Mouse (Mus musculus) v-Abl transformed pro-B cells (cell line): Measurements from ENCODE around the gene Ssbp3.

Source experiments
- in situ Hi-C, 2 experiments: fragments of 400-800 bp; cut with MboI; formaldehyde crosslinking; loops; one replicate each; pipeline ENCODE4 v1.15.1; 2025; ENCODE audit not compliant: unreplicated experiment in 2 of 2

The Ssbp3 gene

DNA sequence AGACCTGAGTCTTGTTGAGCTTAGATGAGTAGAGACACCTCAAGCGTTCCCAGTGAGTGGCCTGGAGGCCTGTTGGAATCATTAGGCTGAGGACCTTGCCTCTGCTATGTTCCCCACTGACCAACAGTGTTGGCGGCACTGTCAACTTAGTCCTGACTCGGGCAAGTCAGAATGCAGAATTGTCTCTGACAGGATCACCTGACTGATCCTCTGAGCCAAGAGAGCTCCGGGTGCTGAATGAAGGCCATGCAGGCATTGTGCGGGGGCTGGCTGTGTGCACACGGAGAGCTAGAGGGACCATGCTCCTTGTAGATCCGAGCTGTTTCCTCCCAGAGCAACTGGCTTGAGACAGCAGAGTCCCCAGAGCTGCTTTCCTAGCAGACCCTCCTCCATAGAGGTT is 18.5 kb downstream of the Ssbp3 start:
- in situ Hi-C loops, result no loop called here

DNA sequence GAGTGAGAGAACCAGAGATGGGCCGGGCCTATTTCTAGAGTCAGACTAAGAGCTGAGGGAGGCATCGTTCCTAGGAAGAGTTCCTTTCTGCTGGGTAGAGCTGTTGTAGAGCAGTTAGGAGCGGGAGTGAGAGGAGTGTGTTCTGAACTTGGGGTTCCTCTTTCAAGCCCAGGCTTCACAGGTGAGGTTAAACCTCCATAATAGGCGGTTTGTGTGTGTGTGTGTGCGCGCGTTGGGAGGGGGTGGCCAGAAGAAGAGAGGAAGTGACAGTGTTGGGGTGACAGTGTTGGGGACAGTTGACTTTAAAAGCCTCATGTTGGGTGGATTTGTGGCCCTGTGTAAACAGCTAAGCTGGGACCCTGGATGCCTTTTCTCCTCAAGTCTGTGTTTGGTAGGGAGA is 22.1 kb downstream of the Ssbp3 start:
- in situ Hi-C loops, result no loop called here

DNA sequence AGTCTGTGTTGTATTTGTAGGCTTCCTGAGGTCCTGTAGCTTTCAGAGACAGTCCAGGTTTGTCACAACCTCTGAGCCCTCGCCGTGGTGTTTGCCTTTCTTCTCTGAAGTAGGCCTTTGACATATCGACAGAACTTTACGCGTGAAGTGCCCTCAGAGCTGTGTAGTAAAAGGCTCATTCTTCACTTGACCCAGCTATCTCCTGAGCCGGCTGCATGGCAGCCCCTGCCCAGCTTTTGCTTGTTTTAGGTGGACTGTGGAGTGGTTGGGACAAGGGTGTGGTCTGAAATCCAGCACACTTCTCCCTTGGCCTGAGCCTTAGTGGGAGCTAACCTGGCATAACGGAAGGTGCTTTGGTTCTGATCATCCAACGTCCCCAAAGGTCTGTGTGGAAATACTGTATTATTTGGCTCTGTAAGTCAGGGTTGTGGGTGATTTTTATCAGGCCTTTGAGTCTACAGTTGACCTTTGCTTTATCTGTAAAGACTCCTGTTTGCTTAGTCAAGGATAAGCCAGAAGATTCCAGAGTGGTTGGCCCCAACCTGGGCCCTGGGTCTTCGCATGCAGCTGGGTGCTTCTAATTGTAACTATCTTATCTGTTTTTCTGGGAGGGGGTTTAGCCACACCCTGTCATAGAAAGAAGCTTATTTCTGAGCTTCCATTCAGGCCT is 23.4 kb downstream of the Ssbp3 start:
- in situ Hi-C loops, result no loop called here

DNA sequence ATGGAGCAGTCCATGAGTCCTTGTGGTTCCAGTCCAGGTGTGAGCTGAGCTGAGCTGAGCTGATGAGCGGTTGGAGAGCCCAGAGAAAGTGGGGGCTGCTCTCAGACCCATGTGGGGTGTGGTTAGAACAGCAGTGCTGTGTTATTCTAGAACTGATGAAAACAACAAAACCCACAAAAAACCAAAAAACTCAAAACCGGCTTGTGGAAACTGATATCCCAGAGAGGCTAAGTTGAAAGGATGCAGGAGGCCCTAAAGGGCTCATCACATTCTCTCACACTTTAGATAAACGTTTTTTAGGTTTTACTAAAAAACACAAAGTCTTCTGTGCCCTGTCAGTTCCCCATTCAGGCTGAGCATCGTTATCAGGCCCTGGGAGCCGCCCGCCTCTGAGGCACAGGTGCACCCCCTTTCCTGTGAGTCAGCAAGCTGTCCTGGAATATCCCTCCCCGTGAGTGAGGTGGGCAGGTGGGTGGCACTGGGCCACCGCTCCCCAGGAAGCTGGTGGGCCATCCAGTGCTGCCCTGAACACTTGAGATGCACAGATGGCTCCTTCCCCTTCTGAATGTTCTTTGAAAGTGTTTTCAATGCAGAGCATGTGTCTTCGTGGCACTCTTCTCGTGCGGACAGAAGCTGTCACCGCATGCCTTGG is 24.6 kb downstream of the Ssbp3 start:
- in situ Hi-C loops, result no loop called here

DNA sequence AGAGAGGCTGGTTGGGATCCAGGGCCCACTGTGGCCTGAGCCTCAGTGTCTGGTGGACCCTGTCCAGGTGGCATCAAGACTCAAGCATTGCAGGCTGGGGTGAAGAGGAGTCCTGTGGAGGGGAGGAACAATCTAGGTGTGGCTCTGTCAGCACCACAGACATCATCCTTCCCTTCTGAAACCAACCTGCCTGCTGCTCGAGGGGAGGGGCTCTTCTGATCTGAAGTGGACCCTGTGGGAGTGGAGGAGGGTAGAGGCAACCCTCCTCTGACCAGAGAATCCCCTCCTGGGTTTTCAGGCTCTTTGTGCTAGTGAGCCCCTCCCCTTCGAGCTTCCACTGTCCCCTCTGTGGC is 25.1 kb downstream of the Ssbp3 start:
- in situ Hi-C loops, result no loop called here

DNA sequence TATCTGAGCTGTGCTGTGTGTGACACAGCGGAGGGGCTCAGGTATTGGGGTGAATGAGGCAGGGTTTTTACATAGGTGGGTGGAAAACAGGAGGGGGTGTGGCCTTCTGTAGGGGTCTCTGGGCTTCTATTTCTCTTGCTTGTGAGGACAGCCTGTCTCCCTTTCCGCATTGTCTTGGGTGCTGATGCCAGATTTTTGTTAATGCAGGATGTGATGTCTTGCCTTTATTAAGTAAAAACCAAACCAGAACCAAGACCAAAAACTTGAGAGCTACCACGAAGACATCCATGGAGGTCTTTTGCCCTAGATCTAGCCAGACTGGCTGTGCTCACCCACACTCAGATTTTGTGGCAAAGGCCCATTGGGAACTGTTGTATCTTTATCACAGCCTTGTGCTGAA is 25.5 kb downstream of the Ssbp3 start:
- in situ Hi-C loops, result no loop called here

DNA sequence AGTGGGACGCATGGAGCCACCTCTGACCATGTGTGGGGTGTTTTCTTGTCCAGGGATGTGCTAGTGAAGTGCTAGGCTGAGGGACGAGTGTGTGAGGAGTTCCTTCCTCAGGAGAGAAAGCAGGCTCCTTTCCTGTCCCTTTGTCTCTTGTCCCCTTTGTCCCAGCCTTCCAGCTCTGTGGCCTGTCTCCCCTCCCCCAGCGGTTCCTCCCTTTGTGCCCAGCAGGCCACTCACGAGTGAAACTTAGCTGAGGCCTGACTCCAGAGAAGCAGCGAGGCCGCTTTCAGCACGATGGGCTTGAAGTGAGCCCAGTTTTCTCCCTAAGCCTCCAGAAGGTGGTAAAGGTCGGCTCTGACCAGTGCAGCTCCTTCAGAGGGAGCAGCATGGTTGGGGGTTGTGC is 26.2 kb downstream of the Ssbp3 start:
- in situ Hi-C loops, result no loop called here

DNA sequence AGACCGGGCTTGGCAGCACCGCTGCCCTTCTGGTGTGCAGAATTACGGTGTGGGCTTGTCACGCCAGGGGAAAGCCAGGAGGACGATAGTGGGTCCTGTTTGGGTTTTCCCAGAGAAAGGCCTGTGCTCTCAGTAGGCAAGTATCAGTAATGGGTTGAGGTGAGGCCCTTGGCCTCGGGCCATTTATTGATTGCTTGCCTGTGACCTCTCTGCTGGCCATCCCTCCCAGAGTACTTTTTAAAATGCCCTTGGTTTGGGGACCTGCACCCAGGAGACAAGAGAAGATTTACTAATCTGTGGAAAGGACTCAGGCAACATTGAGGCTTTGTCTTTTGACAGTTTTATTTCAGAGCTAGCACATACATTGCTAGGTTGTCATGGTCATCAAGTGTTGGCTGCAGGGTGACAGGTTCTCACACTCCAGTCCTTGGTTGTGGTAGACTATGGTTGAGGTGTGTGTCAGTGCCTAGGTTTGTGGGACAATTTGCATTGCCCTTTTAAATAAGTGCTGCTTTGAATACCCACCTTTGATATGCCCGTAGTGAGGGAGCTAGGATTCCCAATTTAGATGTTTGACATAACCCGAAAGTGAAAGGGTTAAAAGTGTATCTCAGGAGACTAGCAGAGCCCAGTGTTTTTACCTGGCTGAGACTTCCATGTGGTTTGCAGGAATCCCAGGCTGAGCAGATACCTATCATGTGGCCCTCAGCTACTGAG is 28.2 kb downstream of the Ssbp3 start:
- in situ Hi-C loops, result no loop called here

DNA sequence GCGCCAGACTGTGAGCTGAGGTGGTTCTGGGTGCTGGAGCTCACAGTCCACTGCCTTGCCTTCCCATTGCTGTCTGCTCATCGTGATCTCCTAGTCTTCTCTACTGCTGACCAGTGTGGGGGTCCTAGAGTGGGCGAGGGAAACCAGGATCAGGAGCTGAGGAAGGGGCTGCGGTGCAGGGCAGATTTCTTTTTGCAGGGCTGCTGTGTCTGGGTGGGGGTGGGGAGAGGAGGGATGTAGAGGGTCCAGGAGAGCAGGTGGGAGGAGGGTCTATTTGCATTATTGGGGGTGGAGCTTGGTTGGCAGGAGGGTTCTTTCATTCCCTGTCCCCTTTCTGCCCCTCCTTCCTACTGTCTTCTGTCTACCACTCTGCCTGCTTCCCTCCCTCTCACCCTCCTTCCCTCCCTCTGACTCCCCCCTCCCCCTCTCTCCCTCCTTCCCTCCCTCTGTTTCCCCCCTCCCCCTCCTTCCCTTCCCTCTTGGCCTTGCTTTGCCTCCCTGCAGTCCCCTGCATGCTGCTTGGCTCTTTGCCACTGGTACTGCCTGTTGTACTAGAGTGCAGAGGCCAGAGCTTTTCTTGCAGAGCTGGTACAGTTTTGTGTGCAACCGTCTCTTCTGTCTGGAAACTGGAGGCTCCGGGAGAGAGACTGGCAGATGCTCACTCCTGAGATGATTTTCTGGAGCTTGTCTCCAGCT is 28.9 kb downstream of the Ssbp3 start:
- in situ Hi-C loops, result no loop called here

DNA sequence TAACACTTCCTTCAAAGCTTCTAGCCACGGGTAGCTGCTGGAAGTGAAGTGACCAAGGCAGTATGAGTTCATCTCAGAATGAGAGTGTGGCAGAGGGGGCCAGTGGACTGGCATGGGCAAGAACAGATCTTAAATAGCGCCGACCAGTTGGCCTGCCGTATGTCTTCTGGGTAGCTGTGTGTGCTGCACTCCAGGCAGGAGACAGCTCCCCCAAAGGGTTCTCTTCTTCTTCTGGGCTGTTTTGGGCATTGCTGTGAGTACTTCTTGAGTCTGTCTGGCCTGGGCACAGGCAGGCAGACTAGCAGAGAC is 29.4 kb downstream of the Ssbp3 start:
- in situ Hi-C loops, result no loop called here

DNA sequence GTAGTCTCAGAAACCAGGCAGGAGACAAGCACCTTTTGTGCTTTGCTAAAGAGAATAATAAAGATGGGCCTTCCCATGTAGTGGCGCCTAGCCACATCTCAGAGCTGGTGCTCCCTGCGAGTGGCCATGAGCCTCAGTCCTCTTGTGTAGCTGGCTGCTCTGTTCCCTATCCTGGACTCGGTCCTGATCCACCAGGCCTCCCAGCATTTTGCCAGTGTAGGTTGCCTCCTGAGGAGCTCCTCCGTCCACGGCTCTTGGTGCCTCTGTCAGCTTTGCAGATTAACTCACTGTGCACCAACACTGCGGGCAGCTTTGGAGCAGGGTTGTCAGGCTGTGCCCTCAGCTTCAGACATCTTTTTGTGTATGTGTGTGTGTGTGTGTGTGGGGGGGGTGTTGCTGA is 30.4 kb downstream of the Ssbp3 start:
- in situ Hi-C loops, result no loop called here

DNA sequence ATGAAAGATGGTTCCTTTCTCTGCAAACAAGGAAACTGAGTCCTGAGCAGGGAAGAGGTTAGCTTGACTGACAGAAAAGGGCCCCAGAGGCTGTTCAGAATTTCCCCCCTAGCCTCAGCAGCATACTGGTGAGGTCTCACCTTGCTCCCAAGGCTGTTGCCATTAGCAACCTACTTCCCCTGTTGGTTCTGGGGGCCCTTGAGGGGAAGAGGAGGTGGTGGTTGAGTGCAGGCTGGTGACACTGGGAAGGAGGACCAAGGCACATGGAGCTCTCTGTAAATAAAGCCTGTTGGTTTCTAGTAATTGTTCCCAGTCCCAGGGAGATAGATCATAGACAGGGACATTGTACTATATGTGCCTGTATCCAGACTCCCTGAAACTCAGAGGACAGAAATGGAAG is 31.0 kb downstream of the Ssbp3 start:
- in situ Hi-C loops, result no loop called here

DNA sequence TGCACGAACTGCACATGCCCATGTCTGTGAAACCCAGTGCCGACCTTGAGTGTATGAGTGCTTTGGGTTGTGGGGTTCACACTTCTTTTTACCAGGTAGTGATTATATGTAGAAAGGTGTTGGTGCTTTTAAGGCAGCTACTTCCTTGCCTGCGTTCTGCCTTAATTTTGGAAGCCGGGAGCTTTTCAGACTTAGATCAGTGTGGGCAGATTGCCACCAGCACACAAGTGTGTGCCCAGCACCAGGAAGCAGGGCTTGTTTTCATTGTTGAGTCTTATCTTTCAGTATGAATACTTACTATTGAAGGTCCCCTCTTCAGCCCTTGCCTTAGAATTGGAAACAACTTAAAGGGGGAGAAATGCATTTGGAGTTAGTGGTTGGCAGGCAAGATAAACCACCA is 32.0 kb downstream of the Ssbp3 start:
- in situ Hi-C loops, result no loop called here

DNA sequence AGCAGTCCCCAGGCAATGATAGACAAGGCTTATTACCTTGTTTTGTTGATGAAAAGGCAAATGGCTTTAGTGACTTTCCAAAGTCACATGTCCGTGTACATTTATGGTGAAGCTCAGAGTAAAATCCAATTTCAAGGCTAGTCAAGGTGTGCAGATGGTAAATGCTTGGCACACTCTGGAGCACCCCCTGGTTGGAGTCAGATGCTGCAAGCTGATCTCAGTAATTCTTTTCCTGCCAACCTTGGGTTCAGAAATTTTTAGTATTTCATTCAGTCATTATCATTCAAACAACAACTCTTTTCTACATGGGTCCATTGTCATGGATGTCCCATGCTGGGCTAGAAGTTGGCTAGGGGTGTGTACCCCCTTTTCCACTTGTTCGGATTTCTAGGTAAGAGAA is 33.1 kb downstream of the Ssbp3 start:
- in situ Hi-C loops, result no loop called here

DNA sequence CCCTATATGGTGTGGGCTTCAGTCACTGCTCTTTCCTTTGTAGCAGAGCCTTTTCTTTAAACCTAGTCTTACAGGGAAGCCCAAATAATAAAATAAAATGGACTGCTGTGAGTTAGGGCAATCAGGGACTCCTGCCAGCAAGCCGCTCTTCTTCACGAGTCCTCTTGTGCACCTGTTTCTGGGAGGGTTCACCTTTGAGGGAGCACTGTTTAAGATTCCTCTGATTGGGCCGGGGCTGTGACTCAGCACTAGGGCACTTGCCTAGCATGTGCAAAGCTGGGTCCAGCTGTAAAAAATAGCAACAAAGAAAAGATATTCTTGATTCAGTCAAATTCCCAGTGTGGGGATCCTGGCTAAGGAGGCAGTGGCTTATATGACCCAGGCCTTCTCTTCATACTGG is 34.4 kb downstream of the Ssbp3 start:
- in situ Hi-C loops, result no loop called here

DNA sequence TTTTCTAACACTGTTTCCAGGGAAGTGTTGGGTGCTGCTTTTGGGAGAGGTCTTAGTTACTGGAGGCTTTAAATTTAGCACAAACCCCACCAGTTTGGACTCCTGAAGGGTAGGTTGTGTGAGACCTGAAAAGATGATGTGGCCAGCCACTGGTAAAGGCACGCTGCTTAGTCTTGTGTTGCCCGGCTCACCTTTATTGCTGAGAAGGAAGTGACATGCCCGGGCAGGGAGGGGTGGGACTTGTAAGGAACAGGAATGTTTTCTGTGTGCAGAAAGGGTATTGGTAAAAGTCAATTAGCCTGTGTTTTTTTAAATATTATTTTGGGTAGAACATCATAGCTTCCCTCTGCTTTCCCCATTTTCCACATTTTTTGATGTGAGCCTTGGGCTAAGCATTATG is 37.2 kb downstream of the Ssbp3 start:
- in situ Hi-C loops, result no loop called here

DNA sequence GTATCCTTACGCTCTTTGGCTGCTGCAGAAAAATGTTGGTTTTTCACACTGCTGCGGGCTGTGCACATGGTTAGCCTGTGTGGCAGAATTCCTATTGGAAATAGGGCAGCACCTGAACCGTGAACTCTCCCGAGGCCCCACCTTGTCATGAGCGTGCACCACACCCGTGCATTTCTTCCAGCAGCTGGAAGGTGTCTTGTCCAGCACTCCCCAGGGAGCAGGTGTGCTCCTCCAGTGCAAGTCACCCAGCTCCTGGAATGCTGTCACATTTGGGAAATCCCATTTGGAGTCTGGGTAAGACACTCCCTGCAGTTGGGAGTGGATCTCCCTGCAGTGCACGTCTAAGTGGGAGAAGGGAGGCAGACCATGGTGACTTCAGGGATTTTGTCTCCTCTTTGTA is 38.0 kb downstream of the Ssbp3 start:
- in situ Hi-C loops, result no loop called here

DNA sequence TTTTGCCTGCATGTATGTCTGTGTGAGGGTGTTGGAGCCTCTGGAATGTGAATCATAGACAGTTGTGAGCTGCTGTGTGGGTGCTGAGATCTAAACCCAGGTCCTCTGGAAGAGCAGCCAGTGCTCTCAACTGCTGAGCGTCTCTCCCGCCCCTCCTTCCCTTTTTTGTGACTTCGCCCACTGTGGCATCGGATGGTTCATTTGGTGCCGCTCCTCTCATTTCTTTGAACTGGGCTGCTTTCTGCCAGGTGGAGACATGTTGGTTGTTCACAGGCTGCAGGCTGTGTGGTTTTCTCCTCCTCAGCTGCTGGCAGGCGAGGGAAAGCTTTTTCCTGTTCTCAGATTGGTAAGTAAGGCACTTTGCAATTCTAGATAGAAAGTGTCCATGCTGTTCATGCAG is 38.7 kb downstream of the Ssbp3 start:
- in situ Hi-C loops, result no loop called here

DNA sequence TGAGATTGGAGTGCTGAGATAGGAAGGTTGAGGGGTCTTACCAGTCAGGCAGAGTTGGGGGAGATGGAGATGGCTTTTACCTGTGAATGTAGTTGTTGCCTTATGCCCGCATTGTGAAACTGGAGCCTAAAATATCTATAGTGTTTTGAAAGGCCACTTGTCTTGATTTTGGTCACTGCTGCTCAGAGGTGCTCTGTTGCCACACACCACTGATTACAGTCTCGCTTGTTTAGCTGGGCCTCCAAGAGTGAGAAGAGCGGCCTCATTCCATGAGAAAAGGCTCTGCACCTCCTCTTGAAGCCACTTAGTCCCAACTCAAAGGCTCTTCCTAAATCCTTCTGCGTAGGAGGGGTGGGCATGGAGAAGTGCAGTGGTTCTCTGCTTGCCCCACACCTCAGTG is 40.3 kb downstream of the Ssbp3 start:
- in situ Hi-C loops, result no loop called here

DNA sequence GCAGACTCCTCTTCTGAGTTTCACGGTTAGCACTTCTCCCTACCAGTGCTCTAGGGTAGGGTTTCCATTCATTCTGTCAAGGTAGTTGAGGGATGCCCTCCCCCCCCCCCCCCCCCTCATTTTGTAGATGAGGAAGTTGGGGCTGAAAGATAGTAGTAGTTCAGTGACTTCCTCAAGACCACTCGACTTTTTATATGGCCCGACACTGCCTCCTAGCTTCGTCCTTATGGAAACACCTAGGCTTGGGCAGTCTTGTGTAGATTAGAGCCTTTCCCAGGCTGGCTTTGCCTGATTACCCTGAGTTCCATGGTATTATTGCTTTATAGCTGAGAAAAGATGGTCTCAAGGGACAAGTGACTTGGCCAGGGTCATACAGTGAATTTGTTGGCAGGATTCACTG is 41.0 kb downstream of the Ssbp3 start:
- in situ Hi-C loops, result no loop called here

DNA sequence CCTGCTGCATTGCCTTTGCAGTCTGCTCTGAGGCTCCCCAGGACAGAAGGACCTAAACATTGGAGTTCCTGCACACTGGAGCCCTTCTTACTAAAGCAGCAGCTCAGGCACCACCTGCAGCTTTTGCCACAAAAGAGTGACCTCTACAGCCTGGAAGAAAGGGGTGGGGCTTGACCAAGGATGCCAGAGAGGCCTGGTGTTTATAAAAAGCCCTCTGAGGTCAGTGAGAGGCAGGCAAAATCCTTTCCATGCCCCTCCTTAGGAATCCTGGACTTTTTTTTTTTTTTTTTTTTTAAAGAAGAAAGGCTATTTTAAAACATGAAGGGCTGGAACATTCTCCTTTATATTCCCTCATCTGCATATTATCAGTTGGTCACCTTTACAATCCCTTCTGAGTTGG is 42.7 kb downstream of the Ssbp3 start:
- in situ Hi-C loops, result no loop called here

DNA sequence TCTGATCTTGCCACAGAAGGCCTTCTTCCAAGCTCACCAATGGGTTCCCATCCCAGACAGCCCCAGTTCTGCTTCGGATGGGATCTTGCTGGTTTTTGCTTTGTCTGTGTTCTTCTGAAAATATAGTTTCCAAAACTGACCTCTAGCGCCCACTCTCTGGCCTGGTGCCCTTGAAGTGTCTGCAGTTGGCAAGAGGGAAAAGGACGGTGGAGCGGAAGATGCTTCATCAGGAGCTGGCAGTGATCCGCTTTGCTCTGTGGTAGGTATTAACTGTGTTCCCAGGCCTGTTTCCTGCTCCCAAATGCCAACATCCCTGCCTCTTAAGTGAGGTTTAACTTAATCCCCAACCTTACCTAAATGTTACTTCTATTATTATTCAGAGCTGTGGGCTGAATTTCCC is 43.3 kb downstream of the Ssbp3 start:
- in situ Hi-C loops, result no loop called here
